Mouse (Mus musculus) central nervous system, embryonic 18 days (tissue): ENCODE results near the gene Fbxl5. TPM values are rescaled to one million over a fixed set of nuclear protein-coding genes. Genes with fewer than 3 reads are reported as not detected.

ENCODE experiments used
- polyA plus RNA-seq: library from polyadenylated mRNA; depleted of rRNA; stranded (reverse); fragments of >200 nt; gene quantifications from 2 replicates; pipeline ENCODE4 v1.2.3, GENCODE M21; 2012; rRNA removed

Gene Fbxl5
- polyA plus RNA-seq = 56.0 and 58.1 TPM in 2 replicates

GRCm38 (mm10) chr5:43821538-43821937 is at the start of gene Fbxl5:
Gene Fbxl5, minus strand, starts transcription at chr5:43821638.

DNA sequence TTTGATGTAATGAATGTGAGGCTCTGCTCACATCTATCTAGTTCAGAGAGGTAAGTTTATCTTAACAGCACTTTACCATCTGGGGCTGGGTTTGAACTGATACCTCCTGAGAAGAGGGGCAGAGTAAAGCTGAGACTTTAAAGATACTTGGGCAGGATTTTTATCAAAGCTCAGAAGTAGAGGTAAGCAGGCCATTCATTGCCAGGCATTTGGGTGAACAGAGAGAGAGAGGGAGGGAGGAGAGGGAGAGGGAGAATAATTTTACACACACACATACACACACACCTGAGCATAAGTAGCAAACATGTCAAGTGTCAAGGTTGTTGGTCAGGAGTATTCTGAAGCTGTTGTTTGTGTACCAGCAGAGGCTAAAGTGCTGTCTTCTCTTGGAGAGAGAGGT is 46.8 kb upstream of the Fbxl5 start, which contains the start of gene Cd38:
Gene Cd38, plus strand, starts transcription at position 301 of the 400 bp plus-strand sequence.

DNA sequence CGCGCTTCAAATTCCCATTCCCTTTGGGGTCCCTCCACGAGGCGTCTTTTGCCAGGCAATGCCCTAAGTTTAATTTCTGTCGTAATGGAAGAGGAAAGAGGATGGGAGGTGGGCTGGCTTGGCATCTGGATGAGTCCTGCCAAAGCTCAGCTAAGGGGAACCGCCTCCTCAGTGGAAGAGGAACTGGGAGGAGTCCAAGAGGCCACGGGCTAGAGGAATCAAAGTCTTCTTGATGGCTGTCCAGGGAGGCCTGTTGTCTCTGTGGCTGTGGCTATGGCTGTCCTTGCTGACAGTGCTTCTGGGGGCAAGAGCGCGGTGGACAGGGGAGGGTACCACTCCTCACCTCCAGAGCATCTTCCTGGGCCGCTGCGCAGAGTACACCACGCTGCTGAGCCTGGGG is 2.7 kb downstream of the Fbxl5 start, which contains the start of gene Bst1:
Gene Bst1, plus strand, starts transcription at position 191 of the 400 bp plus-strand sequence.

Other genes starting within 250 kb of the Fbxl5 start
- 8.8 and 9.9 TPM in 2 replicates for gene Cc2d2a, start 159.3 kb downstream of the Fbxl5 start, polyA plus RNA-seq
- 0.16 and 1.0 TPM in 2 replicates for gene Bst1, start 2.8 kb downstream of the Fbxl5 start, polyA plus RNA-seq
- 1.3 TPM in 2 replicates for gene Cd38, start 46.9 kb upstream of the Fbxl5 start, polyA plus RNA-seq
- 0.30 and 0.39 TPM in 2 replicates for gene Gm7879, start 91.5 kb upstream of the Fbxl5 start, polyA plus RNA-seq
- gene Fgfbp1, start 160.1 kb upstream of the Fbxl5 start, polyA plus RNA-seq = 9.4 and 9.5 TPM in 2 replicates